Mouse (Mus musculus): ENCODE results near the gene Gm8765.
"Not testable (repeated sequence)": the region's sequence is repeated elsewhere in the genome, so short reads cannot be mapped to it uniquely, and the experiment has no call there.

The Gm8765 gene

GRCm38 (mm10) chr13:50698012-50698411, at the start of gene Gm8765:
Gene Gm8765, plus strand, starts transcription at chr13:50698312.
- in situ Hi-C loops (cut with MboI, MseI) = not testable (repeated sequence)

- in situ Hi-C loops (cut with MboI, MseI) = not testable (repeated sequence)
Observed at GRCm38 (mm10) chr13:50648771-50649170, 49.3 kb upstream of the Gm8765 start.

GRCm38 (mm10) chr13:50750282-50750681, 52.2 kb downstream of the Gm8765 start:
- in situ Hi-C loops (cut with MboI, MseI) = not testable (repeated sequence)

GRCm38 (mm10) chr13:50751732-50752131, 53.6 kb downstream of the Gm8765 start:
- in situ Hi-C loops (cut with MboI, MseI) = no loop called here

- in situ Hi-C loops (cut with MboI, MseI) = not testable (repeated sequence)
Observed at GRCm38 (mm10) chr13:50752961-50753360, 54.8 kb downstream of the Gm8765 start.
